Mouse (Mus musculus) E14TG2a.4 (cell line): Measurements from ENCODE around the gene Cyp4f40.
A peak's percentile ranks its signal among the peaks of the same experiment; 100 is the strongest.

ENCODE experiments used
- H3K27me3 ChIP-seq: 2 replicates; pipeline ENCODE4 v1.6.1; 2014; ENCODE audit warnings: low read length, control low read depth; ENCODE audit not compliant: insufficient read depth
- H3K36me3 ChIP-seq: 2 replicates; pipeline ENCODE4 v1.6.1; 2014; ENCODE audit warnings: low read length, control low read depth; ENCODE audit not compliant: insufficient read depth
- H3K4me1 ChIP-seq: replicated peaks from 2 replicates; pipeline ENCODE4 v1.6.1; 2014; ENCODE audit warnings: low read depth, low read length, control low read depth
- H3K4me3 ChIP-seq: replicated peaks from 2 replicates; pipeline ENCODE4 v1.5.1; 2014; ENCODE audit warnings: mild to moderate bottlenecking, low read length
- H3K9me3 ChIP-seq: 2 replicates; pipeline ENCODE4 v1.6.1; 2014; ENCODE audit warnings: low read length, control low read depth
- CTCF ChIP-seq: conservative IDR thresholded peaks from 2 replicates; pipeline ENCODE4 v1.5.1; 2014; ENCODE audit warnings: low read length
- NANOG ChIP-seq: IDR thresholded peaks from 2 replicates; pipeline ENCODE4 v1.6.1; 2014; ENCODE audit warnings: borderline replicate concordance, low read length, mixed read lengths
- POU5F1 ChIP-seq: IDR thresholded peaks from 2 replicates; pipeline ENCODE4 v1.6.1; 2014; ENCODE audit warnings: low read length, borderline replicate concordance

Gene Cyp4f40

DNA sequence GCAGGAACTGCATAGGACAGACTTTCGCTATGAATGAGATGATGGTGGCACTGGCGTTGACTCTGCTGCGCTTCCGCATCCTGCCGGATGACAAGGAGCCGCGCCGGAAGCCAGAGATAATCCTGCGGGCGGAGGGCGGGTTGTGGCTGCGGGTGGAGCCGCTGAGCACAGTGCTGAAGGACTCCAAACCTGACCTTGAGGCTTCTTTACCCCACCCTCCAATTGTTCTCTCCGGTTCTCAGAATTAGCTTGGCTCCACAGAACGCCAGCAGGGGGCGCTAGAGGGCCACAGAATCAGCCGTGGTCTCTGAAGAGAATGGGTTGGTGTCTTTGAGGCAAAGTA is 23.8 kb upstream of the Cyp4f40 start:
- Histone ChIP-seq H3K27me3 (no peaks in the 10 kb centered on the region), H3K4me3 (peak overlapping the region; percentile 80), H3K9me3 (no peaks in the 10 kb centered on the region), H3K4me1 (peaks cover 25% of the 10 kb centered on the region), H3K36me3 (no peaks in the 10 kb centered on the region)
- TF ChIP-seq POU5F1 (no peak), CTCF (peak; percentile 73), NANOG (no peak)

DNA sequence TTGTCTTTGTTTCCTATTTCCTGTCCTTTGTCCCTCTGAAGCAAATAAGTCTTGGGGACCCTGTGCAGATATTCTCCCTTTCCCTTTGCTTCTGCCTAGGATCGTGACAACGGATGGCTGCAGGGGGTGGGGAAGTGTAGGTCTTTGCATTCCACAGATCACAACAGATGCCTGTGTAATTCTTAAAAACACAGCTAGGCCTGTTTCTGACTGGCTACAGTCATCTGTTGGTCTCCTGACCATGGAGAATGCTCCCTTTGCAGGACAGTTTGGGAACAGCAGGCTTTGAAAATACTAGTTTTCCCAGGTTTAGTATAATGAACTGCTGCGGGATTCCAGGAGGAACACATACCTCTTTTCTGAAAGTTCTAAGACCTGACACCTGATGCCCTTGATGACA is 22.4 kb upstream of the Cyp4f40 start:
- H3K9me3 ChIP-seq, result no peaks in the 10 kb centered on the region
- no peaks in the 10 kb centered on the region for H3K27me3 ChIP-seq
- H3K4me3 ChIP-seq, result 0 out of 2 replicates have a peak overlapping the region, but pooled peaks have one; percentile 8
- peaks cover 25% of the 10 kb centered on the region for H3K4me1 ChIP-seq
- no peak for TF ChIP-seq NANOG
- TF ChIP-seq CTCF, result no peak; the same call in 1 of the 2 replicates
- TF ChIP-seq POU5F1, result no peak
- no peaks in the 10 kb centered on the region for H3K36me3 ChIP-seq

DNA sequence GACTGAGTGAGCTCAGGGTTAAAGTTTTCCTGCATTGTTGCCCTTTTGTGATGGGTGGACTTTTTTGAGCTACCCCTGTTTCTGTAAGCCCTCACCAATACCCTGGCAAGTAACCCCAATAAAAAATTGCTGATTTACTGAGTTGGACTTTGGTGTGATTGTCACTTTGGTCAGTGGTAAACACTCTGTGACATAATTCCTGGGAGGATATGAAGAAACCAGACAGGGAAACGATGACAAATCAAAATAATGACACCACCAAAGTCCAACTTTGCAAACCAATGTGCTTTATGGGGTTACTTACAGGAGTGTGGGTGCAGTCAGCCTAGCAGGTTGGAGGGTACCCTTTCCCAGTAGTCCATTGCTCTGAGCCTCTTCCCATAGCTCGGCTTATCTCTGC is 21.5 kb upstream of the Cyp4f40 start:
- TF ChIP-seq NANOG (no peak), POU5F1 (no peak), CTCF (no peak)
- Histone ChIP-seq H3K27me3 (no peaks in the 10 kb centered on the region), H3K4me1 (peaks cover 25% of the 10 kb centered on the region), H3K36me3 (no peaks in the 10 kb centered on the region), H3K4me3 (no peak overlapping the region), H3K9me3 (no peaks in the 10 kb centered on the region)

DNA sequence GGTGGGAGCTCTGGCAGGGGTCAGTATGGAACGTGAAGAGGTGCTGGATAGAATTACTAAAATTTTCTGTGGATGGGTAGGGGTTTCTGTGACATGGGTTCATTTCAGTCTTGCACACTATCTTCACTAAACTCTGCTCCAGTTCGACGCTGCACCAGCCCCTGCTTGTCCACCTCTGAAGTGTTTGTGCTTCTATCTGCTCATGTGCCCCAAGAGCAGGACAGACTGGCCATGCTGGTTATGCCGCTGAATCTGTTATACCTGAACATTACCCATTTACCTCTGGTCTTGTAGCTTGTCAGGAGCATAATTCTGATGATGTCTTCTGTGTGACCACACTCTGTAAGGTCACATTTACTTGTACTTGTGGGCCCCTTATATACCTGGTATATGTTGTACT is 12.1 kb upstream of the Cyp4f40 start:
- H3K27me3 ChIP-seq, result no peaks in the 10 kb centered on the region
- TF ChIP-seq NANOG (no peak), POU5F1 (no peak), CTCF (no peak)
- H3K36me3 ChIP-seq, result no peaks in the 10 kb centered on the region
- H3K4me3 ChIP-seq, result no peak overlapping the region
- peaks cover 9% of the 10 kb centered on the region; the same call in 1 of the 2 replicates for H3K9me3 ChIP-seq
- 0 out of 2 replicates have a peak, but pooled peaks cover 2% of the 10 kb centered on the region for H3K4me1 ChIP-seq

DNA sequence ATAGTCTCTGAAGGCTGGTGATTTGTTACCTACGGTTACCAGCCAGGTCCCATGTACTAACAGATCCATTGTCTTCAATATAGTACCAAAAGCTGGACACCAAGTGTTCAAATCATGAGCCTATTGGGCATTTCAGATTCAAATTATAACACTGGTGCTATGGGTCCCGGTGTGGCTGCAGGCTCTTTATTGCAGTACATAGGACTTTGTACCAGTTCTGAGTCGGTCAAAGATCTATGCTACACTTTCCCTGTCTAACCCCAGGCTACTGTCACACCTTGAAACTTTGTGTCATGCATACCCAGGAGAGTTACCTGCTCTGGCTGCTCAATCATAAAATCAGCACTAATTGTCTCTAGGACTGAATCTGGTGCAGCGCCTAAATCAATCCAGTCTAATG is 4.8 kb upstream of the Cyp4f40 start:
- no peak overlapping the region for H3K4me3 ChIP-seq
- no peaks in the 10 kb centered on the region for H3K4me1 ChIP-seq
- no peaks in the 10 kb centered on the region for H3K36me3 ChIP-seq
- H3K9me3 ChIP-seq, result no peaks in the 10 kb centered on the region
- TF ChIP-seq NANOG, result no peak
- no peak for TF ChIP-seq CTCF
- TF ChIP-seq POU5F1, result no peak
- no peaks in the 10 kb centered on the region for H3K27me3 ChIP-seq

DNA sequence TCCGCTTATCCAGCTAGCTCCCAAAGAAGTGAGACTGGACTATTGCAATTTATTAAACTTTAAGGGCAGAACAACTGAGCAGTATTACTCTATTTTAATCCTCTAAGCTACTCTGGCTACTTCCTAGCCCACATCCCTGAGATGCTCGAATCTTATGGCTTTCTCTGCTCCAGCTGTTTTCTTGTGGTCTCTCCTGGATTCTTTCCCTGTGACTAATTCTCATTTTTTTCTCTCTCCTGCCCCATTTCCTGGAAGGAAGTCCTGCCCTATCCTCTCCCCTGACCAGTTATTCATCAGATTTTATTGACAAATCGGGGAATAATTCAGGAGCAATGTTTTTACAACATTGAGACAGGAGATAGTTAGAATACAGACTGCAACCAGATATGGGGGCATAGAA is 1.7 kb upstream of the Cyp4f40 start:
- no peak for TF ChIP-seq POU5F1
- TF ChIP-seq NANOG, result no peak
- no peak for TF ChIP-seq CTCF
- no peaks in the 10 kb centered on the region for H3K36me3 ChIP-seq
- H3K9me3 ChIP-seq, result no peaks in the 10 kb centered on the region
- no peak overlapping the region for H3K4me3 ChIP-seq
- H3K4me1 ChIP-seq, result no peaks in the 10 kb centered on the region
- no peaks in the 10 kb centered on the region for H3K27me3 ChIP-seq

DNA sequence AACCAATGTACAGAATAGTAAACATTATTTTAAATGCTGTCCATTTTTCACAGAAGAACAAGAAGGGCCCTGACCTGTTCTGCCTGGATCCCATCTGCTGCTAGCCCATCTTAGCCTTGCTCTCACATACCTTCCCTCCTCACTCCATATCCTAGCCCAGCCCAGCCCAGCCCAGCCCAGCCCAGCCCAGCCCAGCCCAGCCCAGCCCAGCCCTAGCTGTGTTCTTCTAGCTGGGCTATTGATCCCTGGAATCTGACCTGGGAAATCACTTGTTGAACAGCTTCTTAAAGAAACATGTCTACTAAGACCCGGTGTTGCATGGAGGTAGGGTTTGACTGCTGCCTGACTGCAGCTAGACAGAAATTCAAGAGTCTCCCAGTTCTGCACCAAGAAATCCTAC is 454 bp upstream of the Cyp4f40 start:
- TF ChIP-seq NANOG (no peak), POU5F1 (no peak), CTCF (no peak)
- Histone ChIP-seq H3K4me3 (no peak overlapping the region), H3K27me3 (no peaks in the 10 kb centered on the region), H3K9me3 (no peaks in the 10 kb centered on the region), H3K36me3 (no peaks in the 10 kb centered on the region), H3K4me1 (no peaks in the 10 kb centered on the region)

DNA sequence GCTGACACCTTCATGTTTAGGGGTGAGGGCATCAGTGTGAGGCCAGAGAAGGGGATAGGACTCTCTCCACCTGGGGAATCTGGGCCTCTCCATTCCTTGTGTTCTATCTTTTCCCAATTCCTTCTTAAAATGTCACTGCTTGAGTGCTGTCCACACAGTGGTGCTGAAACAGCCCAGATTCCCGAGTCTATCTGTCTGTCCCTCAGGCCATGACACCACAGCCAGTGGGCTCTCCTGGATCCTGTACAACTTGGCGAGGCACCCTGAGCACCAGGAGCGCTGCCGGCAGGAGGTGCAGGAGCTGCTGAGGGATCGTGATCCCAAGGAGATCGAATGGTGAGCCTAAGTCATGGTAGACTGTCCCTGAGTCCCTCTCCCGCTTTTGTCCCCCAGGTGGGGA is 15.3 kb downstream of the Cyp4f40 start:
- H3K27me3 ChIP-seq, result 0 out of 2 replicates have a peak, but pooled peaks cover 2% of the 10 kb centered on the region
- no peak overlapping the region for H3K4me3 ChIP-seq
- no peak for TF ChIP-seq NANOG
- peaks cover 14% of the 10 kb centered on the region for H3K4me1 ChIP-seq
- no peaks in the 10 kb centered on the region for H3K9me3 ChIP-seq
- no peaks in the 10 kb centered on the region for H3K36me3 ChIP-seq

DNA sequence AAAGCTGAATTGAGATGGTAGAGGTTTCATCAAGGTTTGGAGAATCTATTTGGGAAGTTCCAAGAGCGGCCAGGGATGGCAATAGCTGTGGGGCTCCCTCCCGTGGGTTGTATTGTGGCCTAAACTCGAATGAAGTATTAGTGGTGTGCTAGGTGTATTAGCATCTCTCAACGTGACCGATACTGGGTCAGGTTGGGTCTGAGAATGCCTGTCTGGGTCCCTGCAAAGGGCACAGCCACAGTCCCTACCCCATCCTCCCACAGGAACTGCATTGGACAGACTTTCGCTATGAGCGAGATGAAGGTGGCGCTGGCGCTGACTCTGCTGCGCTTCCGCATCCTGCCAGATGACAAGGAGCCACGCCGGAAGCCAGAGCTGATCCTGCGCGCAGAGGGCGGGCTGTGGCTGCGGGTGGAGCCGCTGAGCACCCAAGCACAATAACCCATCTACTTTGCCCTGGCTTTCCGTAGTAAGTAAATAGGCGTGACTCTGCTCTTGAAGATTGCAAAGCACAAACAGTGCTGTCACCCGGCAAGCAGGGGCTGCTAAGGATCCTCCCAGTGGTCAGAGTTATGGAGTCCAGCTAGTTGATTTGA is 17.4 kb downstream of the Cyp4f40 start:
- H3K36me3 ChIP-seq, result no peaks in the 10 kb centered on the region
- no peaks in the 10 kb centered on the region for H3K9me3 ChIP-seq
- peaks cover 14% of the 10 kb centered on the region for H3K4me1 ChIP-seq
- H3K4me3 ChIP-seq, result peak overlapping the region; percentile 62
- no peaks in the 10 kb centered on the region for H3K27me3 ChIP-seq
- no peak for TF ChIP-seq NANOG
- TF ChIP-seq POU5F1, result no peak
- no peak for TF ChIP-seq CTCF
